Comparison of ENCODE assay signal across 9 mouse cellular contexts in genomic region chr4:59196346-59197077, GRCm38 (mm10). TPM values are rescaled to one million over a fixed set of nuclear protein-coding genes. Genes with fewer than 3 reads are reported as not detected.
DNase-seq lines count a peak whose midpoint lies in the region; ATAC-seq lines count a peak whose summit lies in the region.
"Had no signal": no experiment of that assay in that cellular context is flagged by ENCODE, and none has a peak within 500 bp of the region (broad histone marks: within the 10 kb centered on the region; RNA-seq: fewer than 3 reads in every experiment).

No protein-coding gene starts in this region.

- H3K4me3 ChIP-seq in heart, embryonic 14.5 days (ENCODE audit: control insufficient read depth in 1 of 2, insufficient read depth in 1 of 2, low read depth in 1 of 2, low read length in 2 of 2): no peak overlapping the region; a peak in 1 of 4 replicates
- H3K4me3 ChIP-seq in intestine, embryonic 16.5 days (ENCODE audit: low read length): peak overlapping the region; percentile 18; the same call in 1 of the 2 replicates
- H3K4me3 ChIP-seq in midbrain, embryonic 13.5 days (replicated peaks): no peak overlapping the region

- no peaks in the 10 kb centered on the region for H3K9me3 ChIP-seq in heart, embryonic 14.5 days (ENCODE audit: control insufficient read depth, low read length)
- H3K9me3 ChIP-seq in intestine, embryonic 16.5 days (ENCODE audit: control insufficient read depth, low read length): no peaks in the 10 kb centered on the region
- no peaks in the 10 kb centered on the region for H3K9me3 ChIP-seq in midbrain, embryonic 13.5 days

- H3K36me3 ChIP-seq in heart, embryonic 14.5 days (ENCODE audit: control insufficient read depth, insufficient read depth, low read length): no peaks in the 10 kb centered on the region
- no peaks in the 10 kb centered on the region for H3K36me3 ChIP-seq in intestine, embryonic 16.5 days (ENCODE audit: control insufficient read depth, insufficient read depth, low read length)
- H3K36me3 ChIP-seq in midbrain, embryonic 13.5 days: no peaks in the 10 kb centered on the region

- WGBS in heart, embryonic 14.5 days: 21% methylated on average over 12 of the region's 12 CpGs
- 15% methylated on average over 12 of the region's 12 CpGs for WGBS in intestine, embryonic 16.5 days
- 47% methylated on average over 12 of the region's 12 CpGs for WGBS in midbrain, embryonic 13.5 days

- no peaks in the 10 kb centered on the region for H3K27me3 ChIP-seq in heart, embryonic 14.5 days (ENCODE audit: control insufficient read depth, insufficient read depth, low read length)
- H3K27me3 ChIP-seq in intestine, embryonic 16.5 days (replicated peaks; ENCODE audit: control insufficient read depth, insufficient read depth, low read length): no peaks in the 10 kb centered on the region
- H3K27me3 ChIP-seq in midbrain, embryonic 13.5 days: no peaks in the 10 kb centered on the region

- peaks cover 20 to 42% of the 10 kb centered on the region in 2 experiments for H3K4me1 ChIP-seq in heart, embryonic 14.5 days (ENCODE audit: control insufficient read depth in 2 of 2, insufficient read depth in 2 of 2, low read length in 2 of 2)
- H3K4me1 ChIP-seq in intestine, embryonic 16.5 days (ENCODE audit: control insufficient read depth, insufficient read depth, low read length): peaks cover 45% of the 10 kb centered on the region
- peaks cover 33% of the 10 kb centered on the region for H3K4me1 ChIP-seq in midbrain, embryonic 13.5 days (replicated peaks)

- H3K4me2 ChIP-seq in heart, embryonic 14.5 days (ENCODE audit: low read length): peak overlapping the region; percentile 36
- H3K4me2 ChIP-seq in intestine, embryonic 16.5 days (ENCODE audit: low read depth, low read length): peak overlapping the region; percentile 41
- no peak overlapping the region for H3K4me2 ChIP-seq in midbrain, embryonic 13.5 days (replicated peaks)

- DNase-seq in heart, adult 9 months (ENCODE audit: low spot score in 2 of 2): no peak
- DNase-seq in MEL-GATA-1-ER (ENCODE audit: extremely low read depth, low read depth): peak; percentile 59
- no peak for DNase-seq in layer of hippocampus, adult 8-10 months (ENCODE audit: low spot score in 2 of 2)
- DNase-seq in cerebellum, postnatal 36 days: no peak
- no peak for DNase-seq in left cerebral cortex, postnatal 25 days (ENCODE audit: low spot score in 2 of 2)
- DNase-seq: lung, adult 18-20 months had no signal

- H3K9ac ChIP-seq in heart, embryonic 14.5 days (ENCODE audit: low read length): no peak overlapping the region
- H3K9ac ChIP-seq in intestine, embryonic 16.5 days (ENCODE audit: low read depth, low read length): no peak overlapping the region
- H3K9ac ChIP-seq in midbrain, embryonic 13.5 days (replicated peaks): no peak overlapping the region

- no peak overlapping the region for H3K27ac ChIP-seq in heart, embryonic 14.5 days (replicated peaks in 1 of 2; ENCODE audit: control insufficient read depth in 1 of 2, insufficient read depth in 1 of 2, low read depth in 2 of 2, low read length in 2 of 2)
- H3K27ac ChIP-seq in intestine, embryonic 16.5 days (ENCODE audit: low read length): peak overlapping the region; percentile 82
- peak overlapping the region; percentile 2; the same call in 1 of the 2 replicates for H3K27ac ChIP-seq in midbrain, embryonic 13.5 days

- ATAC-seq in heart, embryonic 14.5 days (ENCODE audit: insufficient number of reproducible peaks, insufficient read depth, low FRiP score, low read depth): no peak
- ATAC-seq in intestine, embryonic 16.5 days: peak; percentile 91
- no peak for ATAC-seq in midbrain, embryonic 13.5 days

- intact Hi-C loops in left cerebral cortex, postnatal 25 days (cut with DNase I): no loop called here

RNA-seq across cellular contexts. Expression of gene Ugcg, which starts 7.5 kb away (rescaled TPM):
- polyA plus RNA-seq in heart, embryonic 14.5 days (2014; fragmentation: Nextera tagmentation; extraction: Ambion mirVana): 10.7 and 11.0 TPM in 2 replicates
- 6.9 and 7.8 TPM in 2 replicates for polyA plus RNA-seq in intestine, embryonic 16.5 days (2015; fragmentation: Nextera tagmentation; extraction: Ambion mirVana)
- 16.4 and 18.2 TPM in 2 replicates for polyA plus RNA-seq in midbrain, embryonic 13.5 days (2015; fragmentation: Nextera tagmentation; extraction: Ambion mirVana)
- total RNA-seq in layer of hippocampus, adult 8-10 months (2022): 10 to 100 TPM; 62.9 to 68.4 (median 66.4) TPM
- 10 to 100 TPM; 90.6 to 90.9 TPM for total RNA-seq in left cerebral cortex, postnatal 25 days (2021)

RNA-seq across cellular contexts. Expression of gene AI481877, which starts 57.7 kb away (rescaled TPM):
- polyA plus RNA-seq in heart, embryonic 14.5 days (2014; fragmentation: Nextera tagmentation; extraction: Ambion mirVana): not detected in 2 replicates
- not detected in 2 replicates for polyA plus RNA-seq in intestine, embryonic 16.5 days (2015; fragmentation: Nextera tagmentation; extraction: Ambion mirVana)
- 0.04 TPM in 1 of 2 replicates, not detected in the other for polyA plus RNA-seq in midbrain, embryonic 13.5 days (2015; fragmentation: Nextera tagmentation; extraction: Ambion mirVana)
- not detected for total RNA-seq in layer of hippocampus, adult 8-10 months (2022)
- total RNA-seq in left cerebral cortex, postnatal 25 days (2021): not detected

Comparison
In these comparisons a context has a peak if more than half of its experiments do, and no peak if none do; other contexts are left out.
1. H3K27ac ChIP-seq: peak in intestine, embryonic 16.5 days (single experiment) and midbrain, embryonic 13.5 days (single experiment); none in heart, embryonic 14.5 days (0 of 2).